Mouse (Mus musculus) activated CD4-positive, CD25-positive, alpha-beta regulatory T cell, adult 9 weeks (primary cell): ENCODE measurements around the gene Rnf24. TPM values are rescaled to one million over a fixed set of nuclear protein-coding genes. Genes with fewer than 3 reads are reported as not detected.

Experiments
- polyA plus RNA-seq: library from polyadenylated mRNA; unstranded; fragments of 100-300 nt; shearing (Covaris generic); gene quantifications from one replicate; pipeline ENCODE4 v1.2.1, GENCODE M21; 2017

Gene Rnf24
- polyA plus RNA-seq = 1.9 TPM

GRCm38 (mm10) chr2:131352747-131353563 lies at the start of gene Rnf24:
Gene Rnf24, minus strand, starts transcription at chr2:131352892.

GRCm38 (mm10) chr2:131262213-131262672 lies 90.4 kb downstream of the Rnf24 start, which contains the start of gene Pank2:
Gene Pank2, plus strand, starts transcription at chr2:131262495.

Other genes starting within 250 kb of the Rnf24 start
- 0.21 TPM for gene Hspa12b, start 225.6 kb downstream of the Rnf24 start, polyA plus RNA-seq
- gene Gm11037, start 219.4 kb downstream of the Rnf24 start, polyA plus RNA-seq = not detected
- 49.2 TPM for gene 1700037H04Rik, start 192.8 kb downstream of the Rnf24 start, polyA plus RNA-seq
- gene Cenpb, start 172.8 kb downstream of the Rnf24 start, polyA plus RNA-seq = 2.2 TPM
- gene Cdc25b, start 165.9 kb downstream of the Rnf24 start, polyA plus RNA-seq = 143 TPM
- gene Spef1, start 165.6 kb downstream of the Rnf24 start, polyA plus RNA-seq = not detected
- gene Ap5s1, start 145.8 kb downstream of the Rnf24 start, polyA plus RNA-seq = 26.5 TPM
- gene Mavs, start 118.8 kb downstream of the Rnf24 start, polyA plus RNA-seq = 33.7 TPM
- 10.8 TPM for gene Pank2, start 90.4 kb downstream of the Rnf24 start, polyA plus RNA-seq
- gene Smox, start 138.6 kb upstream of the Rnf24 start, polyA plus RNA-seq = 33.2 TPM
- not detected for gene Adra1d, start 209.4 kb upstream of the Rnf24 start, polyA plus RNA-seq